Mouse (Mus musculus) 3T3-L1 (cell line): ENCODE results near the gene Rhob.

Experiments used
- DNase-seq: peaks from one replicate; pipeline ENCODE4 v3.0.0-alpha.2; 2015; ENCODE audit warnings: low read depth, low spot score

The Rhob gene

GRCm38 (mm10) chr12:8504131-8504530, 4.3 kb upstream of the Rhob start:
- no peak for DNase-seq

GRCm38 (mm10) chr12:8502546-8502945, 2.7 kb upstream of the Rhob start:
- DNase-seq = peak; percentile 87

DNA sequence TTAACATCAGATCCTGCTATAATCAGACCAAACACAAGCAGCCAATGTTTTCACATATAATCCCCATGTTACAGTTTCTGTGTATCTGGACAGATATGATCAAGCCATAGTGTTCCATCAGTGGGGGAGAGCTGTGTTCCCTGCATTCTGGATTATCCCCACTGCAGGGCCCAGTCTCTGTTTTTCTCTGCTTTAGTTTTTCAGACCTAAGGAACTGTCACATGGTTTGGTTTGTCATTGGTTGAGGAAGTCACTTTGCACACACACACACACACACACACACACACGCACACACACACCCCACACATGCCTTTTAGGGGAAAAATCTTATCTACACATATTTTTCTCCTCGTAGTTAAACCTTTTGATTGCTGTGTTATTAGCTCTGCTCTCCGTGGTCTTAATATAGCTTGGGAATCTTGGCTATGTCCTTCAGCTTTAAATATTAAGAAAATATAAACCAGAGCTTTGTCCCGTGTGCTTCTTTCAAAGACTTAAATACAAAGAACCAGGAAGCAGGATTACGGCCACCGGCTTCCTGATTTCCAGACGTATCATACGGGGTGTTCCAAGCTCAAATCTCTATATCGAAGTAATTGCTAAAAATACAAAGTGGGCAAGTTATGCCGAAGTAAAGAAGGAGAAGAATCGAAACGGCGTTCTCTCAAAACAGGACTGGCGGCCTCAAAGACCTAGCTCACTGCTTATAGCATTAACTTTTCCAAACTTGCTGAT, 1.9 kb upstream of the Rhob start:
- no peak for DNase-seq

GRCm38 (mm10) chr12:8500597-8501570, 1.1 kb upstream of the Rhob start:
- peak; percentile 35 for DNase-seq

GRCm38 (mm10) chr12:8499001-8499870, 573 bp downstream of the Rhob start:
- peak; percentile 84 for DNase-seq

GRCm38 (mm10) chr12:8498591-8499000, 1.2 kb downstream of the Rhob start:
- DNase-seq = peak; percentile 52

DNA sequence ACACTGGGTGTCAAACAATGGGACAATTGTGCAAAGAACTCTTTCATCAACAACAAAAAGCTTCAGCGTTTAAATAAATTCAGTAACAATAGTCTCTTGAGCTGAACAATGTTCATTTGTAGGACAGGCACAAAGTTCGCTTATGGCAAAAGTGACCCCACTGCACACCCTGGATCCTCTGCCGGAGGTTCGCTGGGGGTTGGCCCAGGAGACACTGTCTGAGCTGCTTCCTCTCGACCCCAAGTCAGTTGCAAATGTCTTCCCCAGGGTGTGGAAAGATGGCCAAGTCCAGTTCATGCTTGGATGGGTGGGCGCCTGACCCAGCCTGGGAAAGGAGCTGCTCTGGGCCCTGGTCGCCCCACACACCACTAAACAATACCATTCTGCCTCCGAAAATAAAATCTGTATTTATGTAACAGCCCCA, 1.6 kb downstream of the Rhob start:
- DNase-seq = no peak

DNA sequence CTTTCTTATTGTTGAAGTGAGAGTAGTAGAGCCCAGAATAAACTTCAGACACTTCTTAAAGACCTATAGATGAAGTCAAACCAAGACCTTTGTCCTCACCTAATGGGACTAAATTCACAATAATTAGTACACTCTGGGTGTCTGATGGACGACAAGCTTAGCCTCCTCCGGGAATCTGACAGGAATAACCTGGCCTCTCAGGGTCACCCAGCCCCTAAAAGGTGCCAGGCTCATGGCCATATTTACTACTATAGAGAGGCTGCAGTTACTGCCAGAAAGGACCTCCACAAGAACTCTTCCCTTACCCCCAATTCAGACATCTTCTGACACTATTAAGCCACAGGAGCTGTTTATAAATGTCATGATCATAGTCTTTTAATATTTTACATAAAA, 2.5 kb downstream of the Rhob start:
- peak; percentile 27 for DNase-seq

DNA sequence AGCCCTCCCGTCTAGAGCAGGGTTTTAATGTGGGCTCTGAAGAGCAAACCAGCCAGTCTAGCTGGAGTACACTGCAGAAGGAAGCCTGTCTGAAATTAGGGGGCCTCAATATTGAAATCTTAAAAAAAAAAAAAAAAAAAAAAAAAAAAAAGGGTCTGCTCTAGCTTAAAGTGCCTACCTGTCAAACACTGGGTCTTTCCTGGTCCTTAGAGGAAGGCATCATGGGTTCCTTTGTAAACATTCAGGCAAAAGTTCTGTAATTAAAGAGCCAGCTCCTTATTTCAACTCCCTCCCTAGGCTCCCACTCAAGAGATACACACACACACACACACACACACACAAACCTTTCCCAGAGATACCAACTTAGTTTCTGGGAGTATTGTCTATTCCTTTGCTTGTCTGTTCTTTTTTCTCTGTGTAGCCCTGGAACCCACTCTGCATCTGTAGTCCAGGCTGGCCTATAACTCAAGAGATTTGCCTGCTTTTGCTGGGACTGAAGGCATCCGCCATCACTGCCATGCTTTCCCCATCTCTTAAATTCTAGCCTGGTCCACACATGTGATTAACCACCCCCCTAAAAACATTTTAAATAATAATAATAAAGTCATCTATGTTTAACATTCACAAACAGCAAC, 3.0 kb downstream of the Rhob start:
- DNase-seq = peak; percentile 48

GRCm38 (mm10) chr12:8495881-8496678, 3.7 kb downstream of the Rhob start:
- peak; percentile 66 for DNase-seq

DNA sequence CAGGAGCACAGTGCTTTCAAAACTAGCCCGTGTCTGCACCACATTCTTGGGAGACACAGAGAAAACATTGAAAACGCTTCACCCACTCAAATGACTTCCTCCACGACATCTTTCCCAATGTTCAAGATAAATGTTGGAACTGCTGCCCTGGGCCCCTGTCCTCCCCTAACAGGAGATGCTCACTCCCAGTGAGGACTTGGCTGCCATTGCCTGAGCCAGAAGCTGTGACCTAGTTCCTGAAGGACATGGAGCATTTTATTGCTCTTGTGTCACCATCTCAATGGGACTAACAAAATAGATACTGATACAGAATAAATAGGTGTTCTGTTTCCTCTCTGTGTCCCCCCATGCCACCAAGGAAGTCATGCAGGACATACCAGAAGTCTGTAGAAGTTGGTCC, 5.1 kb downstream of the Rhob start:
- DNase-seq = no peak

DNA sequence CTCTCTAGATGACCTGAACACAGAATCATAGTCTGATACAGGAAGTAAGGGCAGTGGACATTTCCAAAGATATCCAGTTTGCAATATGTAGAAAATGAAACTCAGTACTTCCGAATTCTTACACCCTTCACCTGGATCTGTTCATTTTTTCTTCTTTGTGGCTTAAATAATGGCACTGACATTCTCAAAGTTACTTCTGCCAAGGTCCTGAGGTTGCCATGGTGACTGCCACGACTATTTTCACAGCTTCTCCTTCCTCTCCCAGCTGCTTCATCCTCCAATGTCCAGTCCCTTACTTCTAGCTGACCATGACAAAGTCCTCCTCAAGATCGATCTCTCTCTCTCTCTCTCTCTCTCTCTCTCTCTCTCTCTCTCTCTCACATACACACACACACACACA, 6.4 kb downstream of the Rhob start:
- no peak for DNase-seq

- no peak for DNase-seq
Observed at GRCm38 (mm10) chr12:8489098-8489497, 10.7 kb downstream of the Rhob start.

- DNase-seq = no peak
Observed at GRCm38 (mm10) chr12:8488652-8488980, 11.2 kb downstream of the Rhob start.

GRCm38 (mm10) chr12:8487959-8488651, 11.7 kb downstream of the Rhob start:
- DNase-seq = peak; percentile 91

DNA sequence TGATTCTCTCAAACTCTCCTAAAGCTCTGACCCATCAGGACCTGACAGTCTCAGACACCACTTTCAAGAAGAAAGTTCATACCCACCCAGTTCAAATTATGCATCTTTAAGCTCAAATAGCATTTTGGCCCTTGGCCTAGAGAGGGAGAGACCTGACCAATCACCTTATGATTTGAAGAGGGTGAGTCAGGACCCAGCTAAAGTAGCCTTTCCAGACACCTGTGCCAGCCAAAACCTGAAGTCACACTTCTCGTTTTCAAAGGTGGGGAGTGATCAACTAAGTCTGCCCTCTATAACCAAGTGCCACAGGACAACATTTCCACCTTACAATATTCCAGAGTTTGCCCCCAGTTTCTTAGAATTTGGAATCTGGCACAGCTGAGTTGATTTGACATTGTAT, 12.5 kb downstream of the Rhob start:
- DNase-seq = no peak

GRCm38 (mm10) chr12:8485247-8485646, 14.6 kb downstream of the Rhob start:
- DNase-seq = no peak

GRCm38 (mm10) chr12:8482169-8482568, 17.6 kb downstream of the Rhob start:
- DNase-seq = no peak

- peak; percentile 74 for DNase-seq
Observed at GRCm38 (mm10) chr12:8474836-8475387, 24.9 kb downstream of the Rhob start.
